Mouse (Mus musculus): ENCODE results near the gene Bmp2.

Gene Bmp2

GRCm38 (mm10) chr2:133565995-133566710 lies 14.2 kb downstream of the Bmp2 start:
- peak in 1 of 2 experiments; percentile 22 for DNase-seq

DNA sequence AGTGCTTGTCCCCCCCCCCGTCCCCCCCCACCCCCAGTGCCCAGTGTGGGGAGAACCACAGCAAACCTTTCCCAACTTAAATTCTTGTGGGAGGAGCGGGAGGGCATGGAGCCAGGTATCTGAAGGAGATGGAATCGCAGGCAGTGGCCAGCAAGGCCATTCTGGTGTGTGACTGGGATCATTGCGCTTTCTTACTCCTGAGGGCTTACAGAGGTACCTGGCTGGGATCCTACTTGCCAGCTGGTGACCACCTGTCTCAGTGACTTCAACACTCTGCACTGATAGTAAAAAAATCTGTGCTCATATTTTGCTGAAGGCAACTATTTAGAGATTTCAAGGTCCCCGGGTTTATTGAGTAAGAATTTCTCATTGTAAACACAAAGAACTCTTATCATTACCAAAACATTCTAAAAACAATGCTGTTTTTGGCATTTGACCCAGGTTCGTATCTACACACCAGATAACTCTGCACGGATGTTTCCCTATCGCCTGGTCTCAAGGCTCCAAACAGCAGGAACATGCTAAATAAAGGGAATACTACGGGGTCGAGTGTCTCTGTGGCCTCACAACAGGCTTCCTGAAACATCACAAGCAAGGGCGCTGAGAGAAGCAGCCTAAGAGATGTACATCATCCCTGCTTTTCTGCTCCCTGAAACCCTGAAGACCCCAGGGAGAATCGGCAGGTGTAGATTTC lies 39.8 kb downstream of the Bmp2 start:
- DNase-seq, result peak; percentile 56 to 58
